Mouse (Mus musculus) ovary, adult 18-20 months (tissue): ENCODE measurements around the gene Il17re.
A peak's percentile ranks its signal among the peaks of the same experiment; 100 is the strongest.

Experiments used
- DNase-seq: peaks from one replicate; pipeline ENCODE4 v3.0.0; 2022; ENCODE audit warnings: low spot score, mixed read lengths

Il17re gene

GRCm38 (mm10) chr6:113443091-113443490 is 15.2 kb upstream of the Il17re start:
- no peak for DNase-seq

GRCm38 (mm10) chr6:113444207-113444965 is 13.9 kb upstream of the Il17re start:
- DNase-seq = no peak

GRCm38 (mm10) chr6:113447639-113448038 is 10.6 kb upstream of the Il17re start:
- no peak for DNase-seq

- no peak for DNase-seq
These were observed 6.4 kb upstream of the Il17re start for GRCm38 (mm10) chr6:113451839-113452238.

- no peak for DNase-seq
These were observed 3.3 kb upstream of the Il17re start for GRCm38 (mm10) chr6:113455007-113455406.

GRCm38 (mm10) chr6:113458635-113459034 is 351 bp downstream of the Il17re start:
- no peak for DNase-seq

- no peak for DNase-seq
These were observed 5.8 kb downstream of the Il17re start for GRCm38 (mm10) chr6:113464040-113464439.

GRCm38 (mm10) chr6:113465602-113466001 is 7.3 kb downstream of the Il17re start:
- no peak for DNase-seq

GRCm38 (mm10) chr6:113468512-113468911 is 10.2 kb downstream of the Il17re start:
- DNase-seq = no peak

- DNase-seq = peak; percentile 22
These were observed 10.7 kb downstream of the Il17re start for GRCm38 (mm10) chr6:113469021-113469420.

- DNase-seq = peak; percentile 40
These were observed 11.1 kb downstream of the Il17re start for GRCm38 (mm10) chr6:113469432-113469831.

- DNase-seq = peak; percentile 52
These were observed 13.1 kb downstream of the Il17re start, which contains the start of gene Il17rc for GRCm38 (mm10) chr6:113471297-113471936. Il17rc (plus strand) TSS chr6:113471427.

GRCm38 (mm10) chr6:113472061-113472460 is 13.8 kb downstream of the Il17re start:
- no peak for DNase-seq

GRCm38 (mm10) chr6:113473246-113473645 is 15.0 kb downstream of the Il17re start:
- DNase-seq = no peak

- DNase-seq = no peak
These were observed 15.4 kb downstream of the Il17re start for GRCm38 (mm10) chr6:113473715-113474114.

GRCm38 (mm10) chr6:113477353-113477752 is 19.1 kb downstream of the Il17re start:
- no peak for DNase-seq

- DNase-seq = no peak
These were observed 20.6 kb downstream of the Il17re start for GRCm38 (mm10) chr6:113478906-113479305.

GRCm38 (mm10) chr6:113480555-113481373 is 22.5 kb downstream of the Il17re start:
- DNase-seq = no peak

- no peak for DNase-seq
These were observed 24.3 kb downstream of the Il17re start for GRCm38 (mm10) chr6:113482477-113483099.

GRCm38 (mm10) chr6:113483100-113483615 is 24.9 kb downstream of the Il17re start, which contains the start of gene Creld1:
Creld1 (plus strand) TSS chr6:113483297.
- DNase-seq = peak; percentile 96

GRCm38 (mm10) chr6:113483729-113484128 is 25.4 kb downstream of the Il17re start:
- no peak for DNase-seq

GRCm38 (mm10) chr6:113487125-113487576 is 28.9 kb downstream of the Il17re start:
- DNase-seq = no peak
